Mouse (Mus musculus) bone marrow macrophage, adult 2 months (primary cell): ENCODE measurements around the gene Vmn1r67. TPM values are rescaled to one million over a fixed set of nuclear protein-coding genes. Genes with fewer than 3 reads are reported as not detected.

Experiments used
- H3K27ac ChIP-seq: 2 replicates; pipeline ENCODE4 v1.5.1; 2012; ENCODE audit warnings: low read depth, low read length; ENCODE audit not compliant: insufficient read depth
- H3K4me1 ChIP-seq: 2 replicates; pipeline ENCODE4 v1.6.1; 2012; ENCODE audit warnings: low read length; ENCODE audit not compliant: control insufficient read depth, insufficient read depth
- H3K4me3 ChIP-seq: 2 replicates; pipeline ENCODE4 v1.5.1; 2012; ENCODE audit warnings: mild to moderate bottlenecking, low read length, moderate library complexity; ENCODE audit not compliant: insufficient read depth
- CTCF ChIP-seq: IDR thresholded peaks from 2 replicates; pipeline ENCODE4 v1.5.1; 2012; ENCODE audit warnings: low read depth, mild to moderate bottlenecking, low read length, moderate library complexity
- POLR2A ChIP-seq: IDR thresholded peaks from 2 replicates; pipeline ENCODE4 v1.6.1; 2012; ENCODE audit warnings: mild to moderate bottlenecking, low read depth, low read length, borderline replicate concordance
- polyA plus RNA-seq: library from polyadenylated mRNA; stranded (reverse); fragments of >200 nt; gene quantifications from 2 replicates; pipeline ENCODE4 v1.2.4, GENCODE M21; 2012; ENCODE audit not compliant: missing spikeins, insufficient read depth, insufficient read length

Vmn1r67 gene
- not detected in 2 replicates for polyA plus RNA-seq

DNA sequence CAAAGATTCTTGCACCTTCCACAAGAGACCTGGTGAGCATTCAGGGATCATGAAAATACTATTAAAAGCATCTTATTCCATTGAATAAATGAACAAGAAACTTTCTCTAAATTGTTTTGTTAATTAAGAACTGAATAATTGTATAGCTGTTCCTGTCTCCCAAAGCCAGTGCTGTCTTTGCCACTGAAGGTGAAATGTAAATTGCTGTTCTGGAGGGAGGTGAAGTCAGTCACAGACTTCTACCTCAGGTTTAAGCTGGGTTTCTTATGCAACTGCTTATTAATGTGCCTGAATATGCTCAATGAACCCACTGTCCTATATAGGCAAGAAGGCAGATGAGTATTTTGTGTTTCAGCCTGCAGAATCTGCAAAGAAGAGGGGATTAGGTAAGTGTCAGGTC lies at the start of gene Vmn1r67:
TSS of gene Vmn1r67 (plus strand) at position 301 of the 400 bp plus-strand sequence.
- H3K4me1 ChIP-seq = no peaks in the 10 kb centered on the region
- H3K27ac ChIP-seq = no peak within 1 kb of the TSS
- no peak within 1 kb of the TSS for H3K4me3 ChIP-seq
- TF ChIP-seq CTCF = no peak

DNA sequence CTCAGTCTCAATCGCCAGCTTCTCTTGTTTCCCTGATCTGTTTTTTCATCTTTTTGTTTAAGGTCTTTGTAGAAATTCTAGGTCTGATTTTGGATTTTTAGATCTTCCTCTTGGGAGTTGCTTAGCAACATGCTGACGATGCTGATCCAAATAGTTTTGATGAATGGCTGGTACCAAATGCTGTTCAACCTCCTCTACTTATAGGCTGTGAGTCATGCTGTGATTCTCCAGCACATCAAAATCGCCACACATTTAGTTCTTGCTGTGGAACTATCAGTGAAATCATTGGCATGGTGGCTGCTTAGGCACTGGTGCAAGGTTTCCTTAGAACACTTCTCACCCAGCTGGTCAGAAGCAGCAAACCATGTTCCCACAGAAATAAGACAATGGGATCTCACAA lies 15.0 kb downstream of the Vmn1r67 start:
- TF ChIP-seq POLR2A = no peak
- no peak for TF ChIP-seq CTCF
- Histone ChIP-seq H3K4me3 (no peak overlapping the region), H3K4me1 (no peaks in the 10 kb centered on the region), H3K27ac (no peak overlapping the region)

- TF ChIP-seq POLR2A (no peak), CTCF (no peak)
- Histone ChIP-seq H3K4me3 (no peak overlapping the region), H3K27ac (no peak overlapping the region), H3K4me1 (no peaks in the 10 kb centered on the region)
These were observed 36.7 kb downstream of the Vmn1r67 start for GRCm38 (mm10) chr7:10479813-10480212.

DNA sequence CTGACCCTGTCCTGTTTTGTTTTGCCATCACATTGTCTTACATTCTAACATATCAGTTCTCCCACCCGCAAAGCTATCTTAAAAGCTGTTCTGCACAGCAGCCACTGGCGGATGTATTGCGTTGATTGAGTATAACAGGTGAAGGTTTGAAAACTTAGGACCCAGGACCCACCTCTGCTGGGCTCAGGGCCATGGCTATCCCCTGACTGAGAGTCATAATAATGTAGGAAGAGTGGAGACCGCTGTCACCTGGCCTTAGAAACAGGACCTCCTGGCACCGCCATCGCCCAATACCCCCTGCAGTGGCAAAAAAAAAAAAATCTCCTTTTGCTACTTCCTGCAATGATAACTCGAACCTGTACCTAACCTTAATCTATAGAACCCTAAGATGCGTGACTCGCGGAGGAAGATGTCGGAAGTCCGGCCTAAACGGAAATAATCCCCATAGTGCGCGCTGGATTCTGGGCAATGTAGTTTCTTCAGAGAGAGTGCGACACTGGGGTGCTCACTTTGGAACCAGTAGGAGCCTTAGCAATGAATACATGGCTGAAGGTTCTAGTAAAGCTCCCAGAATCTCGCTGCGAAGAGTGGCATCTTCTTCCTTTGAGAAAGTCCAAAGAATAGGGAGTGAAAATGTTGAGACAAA lies 37.6 kb downstream of the Vmn1r67 start:
- TF ChIP-seq POLR2A (no peak), CTCF (no peak)
- peak overlapping the region; percentile 33 for H3K4me3 ChIP-seq
- H3K4me1 ChIP-seq = no peaks in the 10 kb centered on the region
- no peak overlapping the region for H3K27ac ChIP-seq

DNA sequence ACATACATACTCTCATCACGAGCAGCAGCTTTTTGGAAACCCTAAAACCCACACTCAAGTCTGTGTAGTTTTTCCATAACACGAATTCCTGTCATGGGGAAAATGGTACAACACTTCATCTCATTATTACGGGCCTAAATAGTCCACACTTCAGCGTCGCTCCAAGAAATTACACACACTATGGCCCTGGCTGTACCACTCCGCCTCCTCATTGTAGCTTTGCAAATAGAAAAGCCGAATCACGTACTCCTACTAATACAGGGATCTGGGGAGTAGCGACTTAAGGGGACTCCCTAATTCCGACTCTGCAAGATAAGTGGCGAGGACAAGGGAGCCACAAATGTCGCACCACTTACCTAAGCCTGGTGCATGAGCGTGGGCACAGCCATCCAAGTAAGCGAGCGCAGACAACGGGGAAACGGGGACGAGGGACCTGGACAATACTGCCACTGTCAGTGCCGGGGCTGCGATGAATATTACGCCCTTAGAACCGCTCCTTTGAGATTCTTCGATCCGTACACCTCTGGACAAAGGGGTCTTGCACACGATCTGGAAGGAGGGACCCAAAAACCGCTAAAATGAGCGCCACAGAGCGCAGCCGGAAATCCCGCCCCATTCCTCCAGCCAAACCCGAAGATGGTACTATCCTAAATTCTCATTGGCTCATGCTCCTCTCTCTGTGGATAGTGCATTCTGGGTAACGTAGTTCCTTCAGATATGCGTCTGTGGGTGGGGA lies 51.8 kb downstream of the Vmn1r67 start, which contains the start of gene Zik1:
TSS of gene Zik1 (minus strand) at position 609 of the 736 bp plus-strand sequence.
- H3K27ac ChIP-seq = no peak within 1 kb of the TSS
- peaks cover 4% of the 10 kb centered on the region for H3K4me1 ChIP-seq
- TF ChIP-seq POLR2A (no peak), CTCF (no peak)
- H3K4me3 ChIP-seq = peak within 1 kb of the TSS; percentile 80

- Histone ChIP-seq H3K4me3 (no peak overlapping the region), H3K4me1 (peaks cover 4% of the 10 kb centered on the region), H3K27ac (no peak overlapping the region)
- TF ChIP-seq CTCF (no peak), POLR2A (no peak)
These were observed 52.4 kb downstream of the Vmn1r67 start for GRCm38 (mm10) chr7:10495578-10495977.

Other genes with a start within 250 kb of the Vmn1r67 start
- gene Vmn1r66, start 165.3 kb upstream of the Vmn1r67 start, polyA plus RNA-seq = not detected in 2 replicates
- 0.76 and 0.86 TPM in 2 replicates for gene Zik1, start 52.1 kb downstream of the Vmn1r67 start, polyA plus RNA-seq
- 0.32 TPM in 1 of 2 replicates, not detected in the other for gene Vmn1r68, start 115.2 kb downstream of the Vmn1r67 start, polyA plus RNA-seq
- gene Vmn1r69, start 170.3 kb downstream of the Vmn1r67 start, polyA plus RNA-seq = not detected in 2 replicates
- not detected in 2 replicates for gene Vmn1r70, start 188.2 kb downstream of the Vmn1r67 start, polyA plus RNA-seq
- not detected in 2 replicates for gene Nlrp4b, start 244.5 kb downstream of the Vmn1r67 start, polyA plus RNA-seq